Mouse (Mus musculus): ENCODE measurements at regions not wholly inside any gene's neighbourhood (a gene's known extent, or its start where the extent isn't known, plus 50 kb on each side); places are given as distances from the start of the nearest gene placed in this dataset.

DNA sequence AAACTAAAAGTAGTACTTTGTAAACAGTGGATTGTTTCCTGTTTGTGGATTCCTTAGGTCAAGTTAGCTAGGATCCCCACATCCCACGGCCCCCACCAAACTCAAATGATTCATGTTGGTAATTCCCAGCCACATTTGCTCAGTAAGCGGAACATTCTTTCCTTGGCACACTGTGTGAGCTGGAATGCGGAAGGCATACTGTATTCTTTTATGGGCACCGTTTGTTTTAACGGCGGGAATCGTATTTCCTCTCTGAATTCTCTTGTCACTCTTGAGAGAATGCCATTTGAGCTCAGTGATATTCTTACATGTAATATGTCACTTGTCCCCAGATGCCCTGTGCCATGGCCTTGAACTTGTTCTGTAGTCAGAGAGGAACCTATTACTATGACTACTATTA lies 189.1 kb upstream of the Gm17509 start:
- TF ChIP-seq CTCF (IDR thresholded peaks at IDR 0.05; ENCODE audit: extremely low read depth, insufficient read length, insufficient replicate concordance, low read depth, low read length) (no peak), POLR2A (IDR thresholded peaks at IDR 0.05; ENCODE audit: low read depth, low read length) (no peak)
